Mouse (Mus musculus): ENCODE results near the gene Olfr411.

DNA sequence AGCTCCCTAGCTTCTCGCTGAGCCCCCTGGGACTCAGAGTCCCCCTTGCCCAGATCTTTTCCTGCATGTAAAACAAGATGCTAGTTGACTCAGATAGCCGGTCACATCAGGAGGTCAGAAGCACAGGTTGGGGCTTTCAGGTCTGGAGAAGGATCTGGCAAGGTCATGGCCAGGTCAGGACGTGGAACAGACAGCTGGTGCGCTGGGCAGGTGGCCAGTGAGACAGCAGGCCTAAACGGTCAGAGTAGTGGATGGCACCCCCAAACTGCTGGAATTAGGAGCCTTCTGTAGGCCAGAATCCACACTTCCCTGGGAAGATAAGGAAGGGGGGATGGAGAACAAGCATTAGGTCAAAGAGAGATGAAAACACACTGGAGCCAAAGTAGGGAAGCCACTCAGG lies 34.8 kb upstream of the Olfr411 start:
- no peak for TF ChIP-seq CTCF (IDR thresholded peaks at IDR 0.05; ENCODE audit: extremely low read depth, insufficient read depth, insufficient read length, insufficient replicate concordance)
- no peak for TF ChIP-seq POLR2A (IDR thresholded peaks at IDR 0.05; ENCODE audit: low read depth, low read length)

Data from spleen, adult 2 months (tissue).